Mouse (Mus musculus): ENCODE measurements around the gene Gm45021.
"Not testable (repeated sequence)": the region's sequence is repeated elsewhere in the genome, so short reads cannot be mapped to it uniquely, and the experiment has no call there.

- TF ChIP-seq CTCF (IDR thresholded peaks at IDR 0.05; ENCODE audit: low read depth, low read length); POLR2AphosphoS5 (IDR thresholded peaks at IDR 0.05; ENCODE audit: insufficient replicate concordance, low read depth, low read length): not testable (repeated sequence)
Measured at GRCm38 (mm10) chr6:48622186-48622843, 32.9 kb downstream of the Gm45021 start.

Measured in G1E (cell line).